In the genomic region with DNA sequence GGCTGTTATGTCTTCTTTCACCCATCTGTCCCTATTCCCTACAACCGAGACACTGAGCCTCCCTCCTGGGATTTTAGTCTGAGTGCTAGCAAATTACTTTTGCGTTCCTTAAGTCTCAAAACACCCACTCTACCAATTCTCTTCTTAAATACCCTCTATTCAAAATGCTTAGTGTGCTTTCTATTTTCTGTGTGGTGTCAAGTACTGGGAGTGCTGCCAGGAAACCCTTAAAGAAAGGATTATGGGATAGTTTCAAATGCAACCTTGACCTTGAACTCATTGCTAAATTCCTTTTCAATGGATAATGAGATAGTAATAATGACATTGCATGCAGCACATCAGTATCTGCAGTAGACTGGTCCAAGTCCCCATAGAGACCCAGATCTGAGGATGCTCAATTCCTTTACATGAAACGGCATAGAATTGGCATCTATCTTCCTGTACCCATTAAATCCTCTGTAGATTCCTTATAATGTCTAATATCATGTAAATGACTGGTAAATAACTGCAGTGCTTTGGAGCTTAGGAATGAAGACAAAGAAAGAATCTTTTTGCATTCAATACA, we compare ENCODE assay signal across 26 mouse cellular contexts.
DNase-seq lines count a peak whose midpoint lies in the region; ATAC-seq and TF ChIP-seq lines count a peak whose summit lies in the region.
"Had no signal": no experiment of that assay in that cellular context is flagged by ENCODE, and none has a peak within 500 bp of the region (broad histone marks: within the 10 kb centered on the region; RNA-seq: fewer than 3 reads in every experiment).

No protein-coding gene starts in this region.

- no peaks in the 10 kb centered on the region for H3K36me3 ChIP-seq in forebrain, embryonic 13.5 days (ENCODE audit: poor library complexity, severe bottlenecking)
- H3K36me3 ChIP-seq in forebrain, postnatal 0 days (ENCODE audit: insufficient read depth) = no peaks in the 10 kb centered on the region
- no peaks in the 10 kb centered on the region for H3K36me3 ChIP-seq in heart, embryonic 16.5 days (ENCODE audit: control insufficient read depth, insufficient read depth)
- 0 out of 2 replicates have a peak, but pooled peaks cover 2% of the 10 kb centered on the region for H3K36me3 ChIP-seq in ES-Bruce4 (ENCODE audit: control insufficient read depth, insufficient read depth, low read length, poor library complexity, severe bottlenecking)
- H3K36me3 ChIP-seq in midbrain, embryonic 15.5 days (replicated peaks) = no peaks in the 10 kb centered on the region
- H3K36me3 ChIP-seq: embryonic facial prominence, embryonic 12.5 days; heart, embryonic 12.5 days; hindbrain, embryonic 15.5 days; intestine, embryonic 15.5 days; neural tube, embryonic 15.5 days had no signal

- H3K9ac ChIP-seq in forebrain, embryonic 13.5 days = no peak overlapping the region
- no peak overlapping the region for H3K9ac ChIP-seq in forebrain, postnatal 0 days
- H3K9ac ChIP-seq in heart, embryonic 16.5 days (ENCODE audit: low read length) = no peak overlapping the region
- no peak overlapping the region for H3K9ac ChIP-seq in ES-Bruce4 (ENCODE audit: low read depth, poor library complexity, severe bottlenecking)
- H3K9ac ChIP-seq in midbrain, embryonic 15.5 days = no peak overlapping the region
- H3K9ac ChIP-seq: embryonic facial prominence, embryonic 12.5 days; heart, embryonic 12.5 days; hindbrain, embryonic 15.5 days; intestine, embryonic 15.5 days; liver, postnatal 0 days; neural tube, embryonic 15.5 days had no signal

- TF ChIP-seq CTCF in forebrain, postnatal 0 days (IDR thresholded peaks at IDR 0.05; ENCODE audit: low read depth) = no peak
- TF ChIP-seq CTCF in ES-Bruce4 (IDR thresholded peaks at IDR 0.05; ENCODE audit: low read depth, low read length) = no peak

- TF ChIP-seq EP300 in ES-Bruce4 (IDR thresholded peaks at IDR 0.05; ENCODE audit: insufficient read depth, low read depth, low read length) = no peak

- peaks cover 19% of the 10 kb centered on the region for H3K4me1 ChIP-seq in forebrain, embryonic 13.5 days
- H3K4me1 ChIP-seq in forebrain, postnatal 0 days (ENCODE audit: insufficient read depth) = 0 out of 2 replicates have a peak, but pooled peaks cover 4% of the 10 kb centered on the region
- H3K4me1 ChIP-seq in heart, embryonic 16.5 days (ENCODE audit: control insufficient read depth, insufficient read depth, low read length) = peaks cover 20% of the 10 kb centered on the region
- peaks cover 3% of the 10 kb centered on the region for H3K4me1 ChIP-seq in ES-Bruce4 (ENCODE audit: control insufficient read depth, insufficient read depth, low read length)
- no peaks in the 10 kb centered on the region for H3K4me1 ChIP-seq in midbrain, embryonic 15.5 days
- H3K4me1 ChIP-seq: embryonic facial prominence, embryonic 12.5 days; hindbrain, embryonic 15.5 days; intestine, embryonic 15.5 days; neural tube, embryonic 15.5 days had no signal

- no peak overlapping the region for H3K27ac ChIP-seq in forebrain, embryonic 13.5 days
- no peak overlapping the region for H3K27ac ChIP-seq in forebrain, postnatal 0 days (ENCODE audit: low read depth, low read length)
- peak overlapping the region; percentile 29; the same call in 1 of the 2 replicates for H3K27ac ChIP-seq in heart, embryonic 16.5 days (ENCODE audit: low read length)
- H3K27ac ChIP-seq in ES-Bruce4 (ENCODE audit: insufficient read depth, low read length) = peak overlapping the region; percentile 28; the same call in 1 of the 2 replicates
- H3K27ac ChIP-seq in midbrain, embryonic 15.5 days = no peak overlapping the region
- H3K27ac ChIP-seq: embryonic facial prominence, embryonic 12.5 days; hindbrain, embryonic 15.5 days; intestine, embryonic 15.5 days; layer of hippocampus, adult 2 months; neural tube, embryonic 15.5 days had no signal

- WGBS in forebrain, embryonic 13.5 days = 10% methylated on average over 3 of the region's 3 CpGs
- 11% methylated on average over 3 of the region's 3 CpGs for WGBS in forebrain, postnatal 0 days
- 56% methylated on average over 3 of the region's 3 CpGs for WGBS in heart, embryonic 16.5 days
- 29% methylated on average over 3 of the region's 3 CpGs for WGBS in midbrain, embryonic 15.5 days

- no peak for TF ChIP-seq POLR2A in ES-Bruce4 (IDR thresholded peaks at IDR 0.05; ENCODE audit: insufficient read depth, low read length)

- peaks cover 5% of the 10 kb centered on the region; the same call in 1 of the 2 replicates for H3K27me3 ChIP-seq in forebrain, embryonic 13.5 days
- no peaks in the 10 kb centered on the region for H3K27me3 ChIP-seq in forebrain, postnatal 0 days (ENCODE audit: insufficient read depth, low read length)
- no peaks in the 10 kb centered on the region for H3K27me3 ChIP-seq in heart, embryonic 16.5 days (ENCODE audit: control insufficient read depth, insufficient read depth, low read length)
- no peaks in the 10 kb centered on the region for H3K27me3 ChIP-seq in ES-Bruce4 (ENCODE audit: control insufficient read depth, insufficient read depth, low read length, poor library complexity, severe bottlenecking)
- H3K27me3 ChIP-seq in midbrain, embryonic 15.5 days (replicated peaks) = no peaks in the 10 kb centered on the region
- H3K27me3 ChIP-seq: embryonic facial prominence, embryonic 12.5 days; heart, embryonic 12.5 days; hindbrain, embryonic 15.5 days; intestine, embryonic 15.5 days; neural tube, embryonic 15.5 days; Patski had no signal

- DNase-seq in forebrain, postnatal 0 days = no peak
- DNase-seq in heart, adult 18-20 months = no peak
- no peak for DNase-seq in gastrocnemius, adult 8-10 months (ENCODE audit: low spot score in 2 of 2)
- DNase-seq: adrenal gland, adult 2 months; cerebellum, adult 18-20 months; cerebellum, postnatal 25 days; gastrocnemius, postnatal 10 days; heart, postnatal 4 days; kidney, adult 8-10 months; kidney, postnatal 14 days; layer of hippocampus, postnatal 36 days; liver, postnatal 0 days; lung, postnatal 10 days; right cerebral cortex, postnatal 4 days; thymus, postnatal 36 days had no signal

- no peak overlapping the region for H3K4me3 ChIP-seq in forebrain, embryonic 13.5 days
- no peak overlapping the region for H3K4me3 ChIP-seq in forebrain, postnatal 0 days (ENCODE audit: low read depth, low read length)
- H3K4me3 ChIP-seq in heart, embryonic 16.5 days (ENCODE audit: low read length) = no peak overlapping the region
- H3K4me3 ChIP-seq in ES-Bruce4 (ENCODE audit: low read depth, low read length) = no peak overlapping the region
- no peak overlapping the region for H3K4me3 ChIP-seq in midbrain, embryonic 15.5 days
- H3K4me3 ChIP-seq: embryonic facial prominence, embryonic 12.5 days; heart, embryonic 12.5 days; hindbrain, embryonic 15.5 days; intestine, embryonic 15.5 days; layer of hippocampus, adult 2 months; neural tube, embryonic 15.5 days had no signal

- no peaks in the 10 kb centered on the region for H3K9me3 ChIP-seq in forebrain, embryonic 13.5 days (replicated peaks)
- no peaks in the 10 kb centered on the region for H3K9me3 ChIP-seq in forebrain, postnatal 0 days (ENCODE audit: low read length)
- H3K9me3 ChIP-seq in heart, embryonic 16.5 days (replicated peaks; ENCODE audit: control insufficient read depth, low read length) = no peaks in the 10 kb centered on the region
- H3K9me3 ChIP-seq in ES-Bruce4 (replicated peaks; ENCODE audit: control insufficient read depth, insufficient read depth, low read length, poor library complexity, severe bottlenecking) = 0 out of 2 replicates have a peak, but pooled peaks cover 3% of the 10 kb centered on the region
- H3K9me3 ChIP-seq in midbrain, embryonic 15.5 days = no peaks in the 10 kb centered on the region
- H3K9me3 ChIP-seq: embryonic facial prominence, embryonic 12.5 days; heart, embryonic 12.5 days; hindbrain, embryonic 15.5 days; intestine, embryonic 15.5 days; neural tube, embryonic 15.5 days had no signal

- H3K4me2 ChIP-seq in forebrain, embryonic 13.5 days = no peak overlapping the region
- H3K4me2 ChIP-seq in forebrain, postnatal 0 days (ENCODE audit: low read depth) = no peak overlapping the region
- H3K4me2 ChIP-seq in heart, embryonic 16.5 days (ENCODE audit: low read depth, low read length) = no peak overlapping the region
- H3K4me2 ChIP-seq in midbrain, embryonic 15.5 days = no peak overlapping the region
- H3K4me2 ChIP-seq: embryonic facial prominence, embryonic 12.5 days; heart, embryonic 12.5 days; hindbrain, embryonic 15.5 days; intestine, embryonic 15.5 days; neural tube, embryonic 15.5 days had no signal

- peak; percentile 63; the same call in 1 of the 2 replicates for ATAC-seq in forebrain, embryonic 13.5 days
- no peak for ATAC-seq in forebrain, postnatal 0 days
- no peak for ATAC-seq in heart, embryonic 16.5 days (replicated peaks; ENCODE audit: extremely low read depth, insufficient read depth, low FRiP score)
- peak; percentile 65; the same call in 1 of the 2 replicates for ATAC-seq in midbrain, embryonic 15.5 days (replicated peaks)
- ATAC-seq: intestine, embryonic 15.5 days; liver, postnatal 0 days; Patski had no signal

Comparison
In these comparisons a context has a peak if more than half of its experiments do, and no peak if none do; other contexts are left out.
1. ATAC-seq: peak in forebrain, embryonic 13.5 days (single experiment) and midbrain, embryonic 15.5 days (single experiment); none in forebrain, postnatal 0 days (single experiment) and heart, embryonic 16.5 days (single experiment).
2. H3K27ac ChIP-seq: peak in heart, embryonic 16.5 days (single experiment) and ES-Bruce4 (single experiment); none in forebrain, embryonic 13.5 days (single experiment), forebrain, postnatal 0 days (single experiment) and midbrain, embryonic 15.5 days (single experiment).